Mouse (Mus musculus) G1E (cell line): ENCODE results near the gene Gm17654.
"Not testable (repeated sequence)": the region's sequence is repeated elsewhere in the genome, so short reads cannot be mapped to it uniquely, and the experiment has no call there.

ENCODE experiments used
- CTCF ChIP-seq: IDR thresholded peaks from 2 replicates; pipeline ENCODE4 v1.5.1; 2012; ENCODE audit warnings: low read depth, low read length, inconsistent platforms, mixed read lengths
- GATA1 ChIP-seq: IDR thresholded peaks from 2 replicates; pipeline ENCODE4 v1.6.1; 2012; ENCODE audit warnings: borderline replicate concordance, low read length, inconsistent platforms, mixed read lengths
- GATA2 ChIP-seq: IDR thresholded peaks from 2 replicates; pipeline ENCODE4 v1.6.1; 2012; ENCODE audit warnings: low read depth, low read length, inconsistent platforms, borderline replicate concordance
- POLR2AphosphoS5 ChIP-seq: IDR thresholded peaks from 2 replicates; pipeline ENCODE4 v1.6.1; 2012; ENCODE audit warnings: low read depth, low read length, inconsistent platforms; ENCODE audit not compliant: insufficient replicate concordance
- TAL1 ChIP-seq: conservative IDR thresholded peaks from 2 replicates; pipeline ENCODE4 v1.6.1; 2012; ENCODE audit warnings: low read depth, low read length, inconsistent platforms, mixed read lengths

DNA sequence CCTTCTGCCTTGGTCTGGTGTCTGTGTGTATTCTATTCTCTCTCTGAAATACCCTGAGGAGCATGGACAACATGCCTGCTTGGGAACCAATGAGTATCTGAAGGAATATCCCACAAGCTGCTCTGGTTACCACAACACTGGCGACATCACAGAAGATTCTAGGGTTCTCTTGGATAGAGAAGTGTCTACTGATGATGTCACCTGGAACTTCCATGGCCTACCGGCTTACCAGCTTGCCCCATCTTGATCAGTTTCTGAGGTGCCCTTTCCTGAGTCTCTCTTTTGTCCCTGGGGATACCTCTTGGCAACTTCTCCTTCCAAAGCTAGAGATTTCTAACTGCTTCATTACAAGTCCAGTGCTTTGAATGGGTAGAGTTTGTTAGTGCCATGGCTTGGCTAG, at the start of gene Gm17654:
- TF ChIP-seq CTCF, GATA1, TAL1, POLR2AphosphoS5, GATA2: not testable (repeated sequence)
